Mouse (Mus musculus) gastrocnemius, adult 2 months (tissue): ENCODE data around the gene Dcdc2b. TPM values are rescaled to one million over a fixed set of nuclear protein-coding genes. Genes with fewer than 3 reads are reported as not detected.

Experiments used
- DNase-seq: peaks from one replicate; pipeline ENCODE4 v3.0.0; 2022
- H3K27ac ChIP-seq: fragments of 200-600 bp; 2 replicates; pipeline ENCODE4 v1.8.1; 2022; ENCODE audit warnings: mild to moderate bottlenecking
- H3K4me3 ChIP-seq: fragments of 200-600 bp; 2 replicates; pipeline ENCODE4 v1.8.1; 2022; ENCODE audit warnings: mild to moderate bottlenecking, moderate library complexity
- CTCF ChIP-seq: fragments of 200-600 bp; IDR thresholded peaks from 2 replicates; pipeline ENCODE4 v1.8.1; 2022; ENCODE audit warnings: antibody characterized with exemption, mild to moderate bottlenecking, moderate library complexity
- intact Hi-C: fragments of 180-260 bp; cut with DNase I; formaldehyde crosslinking; loops from one replicate; pipeline ENCODE4 v1.15.1; 2025
- total RNA-seq, 2 experiments: library from RNA; stranded (reverse); gene quantifications; 2 replicates each; pipeline ENCODE4 v1.2.3; 2021

Gene Dcdc2b
- total RNA-seq, 2 experiments from 2014 or later, result 0.77 to 3.1 TPM

- Histone ChIP-seq H3K27ac (no peak overlapping the region), H3K4me3 (no peak overlapping the region)
- no peak for DNase-seq
- intact Hi-C loops, result no loop called here
- TF ChIP-seq CTCF, result no peak
Measured at GRCm38 (mm10) chr4:129630944-129631343, 16.9 kb upstream of the Dcdc2b start.

- no peak for DNase-seq
- Histone ChIP-seq H3K4me3 (no peak overlapping the region), H3K27ac (no peak overlapping the region)
- TF ChIP-seq CTCF, result no peak
- intact Hi-C loops, result no loop called here
Measured at GRCm38 (mm10) chr4:129626035-129626434, 12.0 kb upstream of the Dcdc2b start.

GRCm38 (mm10) chr4:129625496-129625895 lies 11.4 kb upstream of the Dcdc2b start:
- peak overlapping the region; percentile 96 for H3K27ac ChIP-seq
- H3K4me3 ChIP-seq, result no peak overlapping the region
- no peak for TF ChIP-seq CTCF
- intact Hi-C loops, result loop anchor here (2.0 kb wide), 1 partner anchor 15 kb away; the partner anchor contains the start of gene Txlna
- no peak for DNase-seq

GRCm38 (mm10) chr4:129625029-129625370 lies 10.9 kb upstream of the Dcdc2b start:
- peak; percentile 60 for DNase-seq
- Histone ChIP-seq H3K27ac (peak overlapping the region; percentile 96), H3K4me3 (peak overlapping the region; percentile 86)
- intact Hi-C loops, result loop anchor here (2.0 kb wide), 1 partner anchor 16 kb away; the partner anchor contains the start of gene Txlna
- no peak for TF ChIP-seq CTCF

- DNase-seq, result peak; percentile 92
- H3K27ac ChIP-seq, result peak overlapping the region; percentile 96
- intact Hi-C loops, result loop anchor here (2.0 kb wide), 1 partner anchor 16 kb away; the partner anchor contains the start of gene Txlna
- no peak for TF ChIP-seq CTCF
- peak overlapping the region; percentile 86 for H3K4me3 ChIP-seq
Measured at GRCm38 (mm10) chr4:129624281-129625028, 10.4 kb upstream of the Dcdc2b start.

GRCm38 (mm10) chr4:129623681-129624091 lies 9.6 kb upstream of the Dcdc2b start, which contains the start of gene Ccdc28b:
Ccdc28b (minus strand) TSS chr4:129623947.
- no peak for TF ChIP-seq CTCF
- H3K27ac ChIP-seq, result peak within 1 kb of the TSS; percentile 96
- DNase-seq, result peak; percentile 57
- peak within 1 kb of the TSS; percentile 86 for H3K4me3 ChIP-seq
- intact Hi-C loops, result loop anchor here (2.0 kb wide), 1 partner anchor 17 kb away; the partner anchor contains the start of gene Txlna

GRCm38 (mm10) chr4:129622803-129623535 lies 8.9 kb upstream of the Dcdc2b start:
- Histone ChIP-seq H3K4me3 (peak overlapping the region; percentile 86), H3K27ac (peak overlapping the region; percentile 96)
- DNase-seq, result no peak
- intact Hi-C loops, result no loop called here
- no peak for TF ChIP-seq CTCF

- TF ChIP-seq CTCF, result no peak
- H3K27ac ChIP-seq, result peak overlapping the region; percentile 96
- intact Hi-C loops, result no loop called here
- no peak for DNase-seq
- peak overlapping the region; percentile 86 for H3K4me3 ChIP-seq
Measured at GRCm38 (mm10) chr4:129622120-129622802, 8.2 kb upstream of the Dcdc2b start.

GRCm38 (mm10) chr4:129621283-129621841 lies 7.3 kb upstream of the Dcdc2b start:
- peak; percentile 60 for DNase-seq
- intact Hi-C loops, result no loop called here
- TF ChIP-seq CTCF, result no peak
- H3K27ac ChIP-seq, result peak overlapping the region; percentile 96
- peak overlapping the region; percentile 86 for H3K4me3 ChIP-seq

- peak overlapping the region; percentile 96 for H3K27ac ChIP-seq
- H3K4me3 ChIP-seq, result peak overlapping the region; percentile 86
- no peak for TF ChIP-seq CTCF
- intact Hi-C loops, result no loop called here
- no peak for DNase-seq
Measured at GRCm38 (mm10) chr4:129620419-129621282, 6.6 kb upstream of the Dcdc2b start.

GRCm38 (mm10) chr4:129618786-129619691 lies 5.0 kb upstream of the Dcdc2b start, which contains the start of gene Iqcc:
Iqcc (minus strand) TSS chr4:129619099.
- no peak for TF ChIP-seq CTCF
- intact Hi-C loops, result no loop called here
- H3K27ac ChIP-seq, result peak within 1 kb of the TSS; percentile 96
- peak within 1 kb of the TSS; percentile 79 for H3K4me3 ChIP-seq
- DNase-seq, result peak; percentile 98
